Mouse (Mus musculus) megakaryocyte, embryonic 14.5 days (primary cell): ENCODE results near the gene Dnpep.

Source experiments
- FLI1 ChIP-seq: IDR thresholded peaks from 2 replicates; pipeline ENCODE4 v1.6.1; 2012; ENCODE audit warnings: low read length, inconsistent platforms, mixed read lengths
- GATA1 ChIP-seq: IDR thresholded peaks from 3 replicates; pipeline ENCODE4 v1.6.1; 2012; ENCODE audit warnings: mixed read lengths, low read length, inconsistent platforms, borderline replicate concordance

DNA sequence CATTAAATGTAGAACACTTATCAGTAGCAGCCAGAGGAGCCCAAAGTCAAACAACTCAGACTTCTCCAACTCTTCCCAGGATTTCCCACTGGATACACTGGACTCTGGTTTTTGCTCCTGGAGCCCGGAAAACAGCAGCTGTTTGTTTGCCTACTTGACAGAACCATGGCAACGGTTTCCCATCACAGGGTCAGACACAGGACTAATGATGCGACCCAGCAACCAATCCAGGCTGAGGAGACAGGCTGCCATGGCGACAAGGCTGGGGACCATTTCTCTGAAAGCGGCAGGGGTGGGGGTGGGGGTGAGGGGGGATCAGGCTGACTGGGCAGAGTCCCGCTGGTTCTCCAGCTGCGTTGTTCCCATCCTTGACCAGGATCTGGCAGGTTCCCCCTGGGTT, 28.4 kb downstream of the Dnpep start:
- no peak for TF ChIP-seq GATA1
- TF ChIP-seq FLI1, result no peak
